Comparison of ENCODE assay signal across 22 mouse cellular contexts in the genomic region with DNA sequence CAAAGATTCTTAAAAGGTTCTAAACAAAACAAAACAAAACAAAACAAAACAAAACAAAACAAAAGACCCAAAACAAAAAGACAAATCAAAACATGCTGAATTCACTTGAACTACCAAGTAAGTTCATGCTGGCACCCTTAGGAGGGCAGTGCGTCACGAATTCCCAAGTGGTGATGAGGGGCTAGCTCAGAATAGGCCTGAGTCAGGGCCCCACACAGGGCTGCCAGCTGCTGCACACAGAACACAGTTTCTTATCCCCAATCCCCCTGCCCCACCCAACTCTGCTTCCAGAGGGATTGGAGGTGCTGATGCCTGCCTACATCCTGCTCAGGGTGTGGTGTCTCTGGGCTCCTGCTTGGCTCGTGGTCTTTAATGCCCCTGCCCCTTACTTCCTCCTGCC.
DNase-seq lines count a peak whose midpoint lies in the region; ATAC-seq lines count a peak whose summit lies in the region.
"Had no signal": no experiment of that assay in that cellular context is flagged by ENCODE, and none has a peak within 500 bp of the region (broad histone marks: within the 10 kb centered on the region; RNA-seq: fewer than 3 reads in every experiment).

No protein-coding gene starts in this region.

- H3K9me3 ChIP-seq in hindbrain, embryonic 10.5 days, result no peaks in the 10 kb centered on the region
- H3K9me3 ChIP-seq in hindbrain, embryonic 16.5 days (ENCODE audit: control insufficient read depth, low read length), result no peaks in the 10 kb centered on the region
- H3K9me3 ChIP-seq: embryonic facial prominence, embryonic 13.5 days; forebrain, embryonic 12.5 days; forebrain, embryonic 15.5 days; hindbrain, embryonic 13.5 days had no signal

- H3K4me3 ChIP-seq in hindbrain, embryonic 10.5 days, result no peak overlapping the region
- no peak overlapping the region for H3K4me3 ChIP-seq in hindbrain, embryonic 16.5 days (ENCODE audit: low read length)
- H3K4me3 ChIP-seq: embryonic facial prominence, embryonic 13.5 days; erythroblast, embryonic 14.5 days; forebrain, embryonic 12.5 days; forebrain, embryonic 15.5 days; heart, adult 2 months; hindbrain, embryonic 13.5 days had no signal

- H3K27me3 ChIP-seq in hindbrain, embryonic 10.5 days (ENCODE audit: insufficient read depth, poor library complexity, severe bottlenecking), result 0 out of 2 replicates have a peak, but pooled peaks cover 5% of the 10 kb centered on the region
- no peaks in the 10 kb centered on the region for H3K27me3 ChIP-seq in hindbrain, embryonic 16.5 days (replicated peaks; ENCODE audit: control insufficient read depth, insufficient read depth, low read length)
- H3K27me3 ChIP-seq: embryonic facial prominence, embryonic 13.5 days; forebrain, embryonic 12.5 days; forebrain, embryonic 15.5 days; hindbrain, embryonic 13.5 days had no signal

- no peak for ATAC-seq in hindbrain, embryonic 16.5 days
- ATAC-seq in megakaryocyte progenitor cell, adult 5-6 weeks (replicated peaks; ENCODE audit: poor library complexity), result no peak
- ATAC-seq: forebrain, embryonic 15.5 days; intestine, postnatal 0 days had no signal

- no peak overlapping the region for H3K9ac ChIP-seq in hindbrain, embryonic 16.5 days (ENCODE audit: low read depth, low read length)
- H3K9ac ChIP-seq: embryonic facial prominence, embryonic 13.5 days; forebrain, embryonic 12.5 days; forebrain, embryonic 15.5 days; hindbrain, embryonic 13.5 days had no signal

- WGBS in hindbrain, embryonic 10.5 days, result 66% methylated on average over 3 of the region's 3 CpGs
- 67% methylated on average over 3 of the region's 3 CpGs for WGBS in hindbrain, embryonic 16.5 days

- 0 out of 2 replicates have a peak overlapping the region, but pooled peaks have one; percentile 12 for H3K27ac ChIP-seq in hindbrain, embryonic 10.5 days
- no peak overlapping the region for H3K27ac ChIP-seq in hindbrain, embryonic 16.5 days (ENCODE audit: low read depth, low read length)
- H3K27ac ChIP-seq: embryonic facial prominence, embryonic 13.5 days; forebrain, embryonic 12.5 days; forebrain, embryonic 15.5 days; heart, adult 2 months; hindbrain, embryonic 13.5 days had no signal

- no peak for DNase-seq in hindbrain, embryonic 10.5 days (ENCODE audit: low spot score)
- peak; percentile 44 for DNase-seq in 3134 (ENCODE audit: extremely low read depth, insufficient read length, low spot score)
- peak; percentile 36 for DNase-seq in Muller cell, postnatal 12 days (ENCODE audit: inconsistent ontology term)
- DNase-seq in adrenal gland, adult 18-20 months (ENCODE audit: low spot score in 2 of 2), result no peak
- DNase-seq: adrenal gland, adult 8-10 months; adrenal gland, postnatal 25 days; cerebellum, adult 18-20 months; cerebellum, adult 9-10 months; cerebellum, postnatal 14 days; gastrocnemius, postnatal 25 days; heart, adult 2 months; heart, postnatal 36 days; kidney, adult 2 months had no signal

- peaks cover 9% of the 10 kb centered on the region; the same call in 1 of the 2 replicates for H3K4me1 ChIP-seq in hindbrain, embryonic 10.5 days (replicated peaks)
- peaks cover 14% of the 10 kb centered on the region for H3K4me1 ChIP-seq in hindbrain, embryonic 16.5 days (ENCODE audit: control insufficient read depth, insufficient read depth, low read depth, low read length)

- no peaks in the 10 kb centered on the region for H3K36me3 ChIP-seq in hindbrain, embryonic 10.5 days
- no peaks in the 10 kb centered on the region for H3K36me3 ChIP-seq in hindbrain, embryonic 16.5 days (ENCODE audit: control insufficient read depth, insufficient read depth, low read length)
- H3K36me3 ChIP-seq: embryonic facial prominence, embryonic 13.5 days; forebrain, embryonic 12.5 days; forebrain, embryonic 15.5 days; hindbrain, embryonic 13.5 days had no signal

- H3K4me2 ChIP-seq in hindbrain, embryonic 16.5 days (ENCODE audit: low read length), result no peak overlapping the region
- H3K4me2 ChIP-seq: embryonic facial prominence, embryonic 13.5 days; forebrain, embryonic 12.5 days; forebrain, embryonic 15.5 days; heart, embryonic 11.5 days; hindbrain, embryonic 13.5 days had no signal

Comparison
In these comparisons a context has a peak if more than half of its experiments do, and no peak if none do; other contexts are left out.
1. DNase-seq: peak in 3134 (single experiment) and Muller cell, postnatal 12 days (single experiment); none in hindbrain, embryonic 10.5 days (single experiment) and adrenal gland, adult 18-20 months (0 of 2).